Mouse (Mus musculus) testis, adult 2 months (tissue): ENCODE measurements at regions not wholly inside any gene's neighbourhood (a gene's known extent, or its start where the extent isn't known, plus 50 kb on each side); places are given as distances from the start of the nearest gene placed in this dataset.

ENCODE experiments used
- H3K27ac ChIP-seq: fragments of 200-500 bp; 2 replicates; pipeline ENCODE4 v1.5.1; 2012; ENCODE audit warnings: low read depth, low read length; ENCODE audit not compliant: control insufficient read depth, insufficient read depth
- H3K27me3 ChIP-seq: fragments of 200-500 bp; 2 replicates; pipeline ENCODE4 v1.6.1; 2012; ENCODE audit warnings: mild to moderate bottlenecking, low read length, moderate library complexity; ENCODE audit not compliant: control insufficient read depth, insufficient read depth
- H3K36me3 ChIP-seq: fragments of 200-500 bp; 2 replicates; pipeline ENCODE4 v1.6.1; 2012; ENCODE audit warnings: mild to moderate bottlenecking, low read length; ENCODE audit not compliant: control insufficient read depth, insufficient read depth
- H3K4me1 ChIP-seq: fragments of 200-500 bp; 2 replicates; pipeline ENCODE4 v1.6.1; 2012; ENCODE audit warnings: low read length; ENCODE audit not compliant: control insufficient read depth, insufficient read depth
- H3K4me3 ChIP-seq: fragments of 200-500 bp; 2 replicates; pipeline ENCODE4 v1.5.1; 2012; ENCODE audit warnings: low read depth, mild to moderate bottlenecking, low read length, moderate library complexity, mixed read lengths; ENCODE audit not compliant: control insufficient read depth
- CTCF ChIP-seq: fragments of 200-500 bp; IDR thresholded peaks from 2 replicates; pipeline ENCODE4 v1.5.1; 2012; ENCODE audit warnings: low read depth, mild to moderate bottlenecking, inconsistent platforms, low read length, moderate library complexity; ENCODE audit not compliant: control insufficient read depth, insufficient read depth, insufficient replicate concordance
- POLR2A ChIP-seq: fragments of 200-500 bp; IDR thresholded peaks from 2 replicates; pipeline ENCODE4 v1.6.1; 2012; ENCODE audit warnings: low read depth, mild to moderate bottlenecking, inconsistent platforms, low read length, moderate library complexity; ENCODE audit not compliant: control insufficient read depth

- H3K36me3 ChIP-seq, result no peaks in the 10 kb centered on the region
- no peak overlapping the region for H3K27ac ChIP-seq
- H3K4me3 ChIP-seq, result no peak overlapping the region
- no peaks in the 10 kb centered on the region for H3K4me1 ChIP-seq
- no peaks in the 10 kb centered on the region for H3K27me3 ChIP-seq
- TF ChIP-seq POLR2A (no peak), CTCF (no peak)
These were observed 244.3 kb upstream of the Thbs1 start for GRCm38 (mm10) chr2:117867409-117867808.

GRCm38 (mm10) chr2:117868857-117869256 is 242.8 kb upstream of the Thbs1 start:
- no peak for TF ChIP-seq CTCF
- no peak for TF ChIP-seq POLR2A

GRCm38 (mm10) chr2:117871507-117872282 is 240.0 kb upstream of the Thbs1 start:
- H3K36me3 ChIP-seq, result no peaks in the 10 kb centered on the region
- no peaks in the 10 kb centered on the region for H3K27me3 ChIP-seq
- H3K4me3 ChIP-seq, result no peak overlapping the region
- TF ChIP-seq POLR2A (no peak), CTCF (no peak)
- H3K4me1 ChIP-seq, result no peaks in the 10 kb centered on the region
- no peak overlapping the region for H3K27ac ChIP-seq

More at GRCm38 (mm10) chr2:117868857-117869256, 242.8 kb upstream of the Thbs1 start:
- no peak overlapping the region for H3K27ac ChIP-seq
- no peaks in the 10 kb centered on the region for H3K36me3 ChIP-seq
- H3K4me3 ChIP-seq, result no peak overlapping the region
- no peaks in the 10 kb centered on the region for H3K27me3 ChIP-seq
- H3K4me1 ChIP-seq, result no peaks in the 10 kb centered on the region

- H3K4me3 ChIP-seq, result no peak overlapping the region
- H3K27me3 ChIP-seq, result no peaks in the 10 kb centered on the region
- no peaks in the 10 kb centered on the region for H3K36me3 ChIP-seq
- TF ChIP-seq CTCF (no peak), POLR2A (no peak)
- H3K27ac ChIP-seq, result no peak overlapping the region
- no peaks in the 10 kb centered on the region for H3K4me1 ChIP-seq
These were observed 233.9 kb upstream of the Thbs1 start for GRCm38 (mm10) chr2:117877816-117878215.

- H3K27ac ChIP-seq, result no peak overlapping the region
- no peak for TF ChIP-seq POLR2A
- no peak for TF ChIP-seq CTCF
- H3K4me1 ChIP-seq, result no peaks in the 10 kb centered on the region
- no peaks in the 10 kb centered on the region for H3K27me3 ChIP-seq
- no peaks in the 10 kb centered on the region for H3K36me3 ChIP-seq
- H3K4me3 ChIP-seq, result no peak overlapping the region
These were observed 229.5 kb upstream of the Thbs1 start for GRCm38 (mm10) chr2:117882136-117882535.

- H3K27me3 ChIP-seq, result no peaks in the 10 kb centered on the region
- no peak overlapping the region for H3K27ac ChIP-seq
- TF ChIP-seq CTCF (no peak), POLR2A (no peak)
- H3K36me3 ChIP-seq, result no peaks in the 10 kb centered on the region
- no peak overlapping the region for H3K4me3 ChIP-seq
- H3K4me1 ChIP-seq, result no peaks in the 10 kb centered on the region
These were observed 228.8 kb upstream of the Thbs1 start for GRCm38 (mm10) chr2:117882890-117883289.

GRCm38 (mm10) chr2:117886516-117886915 is 225.2 kb upstream of the Thbs1 start:
- Histone ChIP-seq H3K4me3 (no peak overlapping the region), H3K4me1 (no peaks in the 10 kb centered on the region), H3K36me3 (no peaks in the 10 kb centered on the region), H3K27ac (no peak overlapping the region), H3K27me3 (no peaks in the 10 kb centered on the region)
- TF ChIP-seq POLR2A (no peak), CTCF (no peak)
